Mouse (Mus musculus) lung, embryonic 15.5 days (tissue): ENCODE data around the gene Ppdpf. TPM values are rescaled to one million over a fixed set of nuclear protein-coding genes. Genes with fewer than 3 reads are reported as not detected.
"Not testable (repeated sequence)": the region's sequence is repeated elsewhere in the genome, so short reads cannot be mapped to it uniquely, and the experiment has no call there.

Experiments used
- ATAC-seq: fragments of 200-750 bp; cut with Nextera tagmentation; 2 replicates; pipeline ENCODE4 v1.8.0; 2017; ENCODE audit warnings: moderate number of reproducible peaks, borderline replicate concordance; ENCODE audit not compliant: low FRiP score, low TSS enrichment; ENCODE audit errors: extremely low read depth
- H3K27ac ChIP-seq: fragments of 300-500 bp; sonication (generic); 2 replicates; pipeline ENCODE4 v1.5.1; 2015; ENCODE audit warnings: moderate library complexity, mild to moderate bottlenecking, inconsistent platforms
- H3K27me3 ChIP-seq: fragments of 300-500 bp; sonication (generic); 2 replicates; pipeline ENCODE4 v1.6.1; 2015; ENCODE audit warnings: inconsistent platforms
- H3K36me3 ChIP-seq: fragments of 300-500 bp; sonication (generic); 2 replicates; pipeline ENCODE4 v1.6.1; 2015; ENCODE audit warnings: inconsistent platforms
- H3K4me1 ChIP-seq: fragments of 300-500 bp; sonication (generic); 2 replicates; pipeline ENCODE4 v1.6.1; 2015; ENCODE audit warnings: inconsistent platforms
- H3K4me2 ChIP-seq: fragments of 300-500 bp; sonication (generic); 2 replicates; pipeline ENCODE4 v1.6.1; 2015; ENCODE audit warnings: inconsistent platforms, mild to moderate bottlenecking, moderate library complexity
- H3K4me3 ChIP-seq: fragments of 300-500 bp; sonication (generic); 2 replicates; pipeline ENCODE4 v1.5.1; 2015; ENCODE audit warnings: mild to moderate bottlenecking, inconsistent platforms
- H3K9ac ChIP-seq: fragments of 300-500 bp; sonication (generic); 2 replicates; pipeline ENCODE4 v1.6.1; 2015; ENCODE audit warnings: inconsistent platforms
- H3K9me3 ChIP-seq: fragments of 300-500 bp; sonication (generic); 2 replicates; pipeline ENCODE4 v1.6.1; 2016; ENCODE audit warnings: inconsistent platforms
- WGBS: fragments of 180-500 bp; shearing (Covaris S2); methylation state at CpG from one replicate; pipeline ENCODE4 v1.1.7; 2015; 5-methylcytosine and 5-hydroxymethylcytosine counted together
- polyA plus RNA-seq: library from polyadenylated mRNA; unstranded; fragments of >200 nt; fragmentation: Nextera tagmentation; extraction: Ambion mirVana; gene quantifications from 2 replicates; pipeline ENCODE4 v1.2.1, GENCODE M21; 2015

Ppdpf gene
- polyA plus RNA-seq, 1 experiment from 2014 or later = 317 TPM

- Histone ChIP-seq H3K4me3 (no peak overlapping the region), H3K36me3 (no peaks in the 10 kb centered on the region), H3K4me1 (no peaks in the 10 kb centered on the region), H3K27ac (no peak overlapping the region), H3K9me3 (no peaks in the 10 kb centered on the region), H3K9ac (no peak overlapping the region), H3K4me2 (no peak overlapping the region), H3K27me3 (no peaks in the 10 kb centered on the region; the same call in 1 of the 2 replicates)
- ATAC-seq = no peak
- WGBS = 76% methylated on average over 5 of the region's 5 CpGs
Observed at GRCm38 (mm10) chr2:181166469-181166868, 20.6 kb upstream of the Ppdpf start.

DNA sequence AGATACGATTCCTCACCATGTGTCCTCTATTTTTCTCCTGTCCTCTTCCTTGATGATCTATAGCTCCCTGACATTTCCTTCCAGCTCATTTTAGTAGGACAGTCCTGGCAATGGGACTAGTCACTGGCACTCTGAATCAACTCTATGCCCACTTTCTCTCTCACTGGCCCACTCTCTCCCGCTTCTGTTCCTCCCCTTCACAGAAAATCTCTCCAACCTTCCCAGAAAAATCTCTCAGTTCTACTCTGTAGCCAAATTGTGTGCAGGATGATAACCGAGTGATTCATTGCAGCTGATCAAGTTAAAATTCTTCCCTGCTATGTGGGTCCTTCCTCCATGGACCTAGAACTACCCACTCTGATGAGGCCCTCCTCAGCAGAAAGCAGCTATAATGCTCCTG lies 12.4 kb upstream of the Ppdpf start:
- Histone ChIP-seq H3K27me3 (no peaks in the 10 kb centered on the region), H3K4me1 (no peaks in the 10 kb centered on the region), H3K27ac (no peak overlapping the region), H3K36me3 (no peaks in the 10 kb centered on the region), H3K4me2 (no peak overlapping the region), H3K9ac (no peak overlapping the region), H3K9me3 (no peaks in the 10 kb centered on the region), H3K4me3 (no peak overlapping the region)
- WGBS = 85% methylated on average over 3 of the region's 3 CpGs
- no peak for ATAC-seq

DNA sequence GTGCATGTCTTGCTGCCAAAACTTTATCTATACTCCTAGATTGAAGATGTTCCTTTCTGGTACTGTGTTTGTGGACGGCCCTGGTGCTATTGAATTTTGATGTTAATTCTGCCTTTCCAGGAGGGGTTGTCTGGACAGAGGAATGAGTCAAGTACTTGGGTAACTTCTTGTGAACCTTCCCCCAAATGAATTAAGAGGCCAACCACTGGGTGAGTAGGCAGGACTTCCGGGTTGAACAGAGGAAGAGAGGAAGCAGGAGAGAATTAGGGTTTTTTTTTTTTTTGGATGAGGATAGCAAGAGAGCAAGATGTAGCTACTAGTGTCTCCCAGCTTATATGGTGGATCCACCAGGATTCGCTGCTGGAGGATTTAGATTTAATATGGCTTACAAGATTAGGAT lies 9.0 kb upstream of the Ppdpf start:
- Histone ChIP-seq H3K9ac (no peak overlapping the region), H3K27ac (no peak overlapping the region), H3K4me1 (no peaks in the 10 kb centered on the region), H3K36me3 (no peaks in the 10 kb centered on the region), H3K9me3 (no peaks in the 10 kb centered on the region), H3K4me2 (no peak overlapping the region), H3K4me3 (no peak overlapping the region), H3K27me3 (no peaks in the 10 kb centered on the region)
- ATAC-seq = no peak
- 65% methylated on average over 3 of the region's 3 CpGs for WGBS

- Histone ChIP-seq H3K9ac (no peak overlapping the region), H3K36me3 (no peaks in the 10 kb centered on the region), H3K9me3 (no peaks in the 10 kb centered on the region), H3K4me3 (no peak overlapping the region), H3K4me2 (no peak overlapping the region), H3K27me3 (no peaks in the 10 kb centered on the region), H3K27ac (no peak overlapping the region), H3K4me1 (no peaks in the 10 kb centered on the region)
- WGBS = 66% methylated on average over 5 of the region's 5 CpGs
- ATAC-seq = no peak
Observed at GRCm38 (mm10) chr2:181178471-181178870, 8.6 kb upstream of the Ppdpf start.

DNA sequence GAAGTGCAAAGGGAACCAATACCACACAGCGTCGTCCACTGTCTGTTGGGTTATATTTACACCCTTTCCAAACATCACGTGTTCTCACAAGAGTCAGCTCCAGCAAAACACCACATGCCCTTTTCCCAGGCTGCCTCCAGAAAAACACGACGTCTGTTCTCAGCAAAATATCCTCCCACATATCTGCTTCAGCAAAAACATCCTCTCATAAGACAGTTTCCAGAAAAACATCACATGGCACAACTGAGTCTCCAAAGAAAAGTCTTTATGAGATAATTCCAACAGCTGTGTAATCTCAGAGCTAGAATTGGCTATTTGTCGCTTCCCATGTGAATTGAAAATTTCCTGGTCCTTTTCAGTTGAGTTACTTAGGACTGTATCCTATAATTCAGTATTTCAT lies 6.1 kb upstream of the Ppdpf start:
- no peak overlapping the region for H3K9ac ChIP-seq
- WGBS = 75% methylated on average over 6 of the region's 6 CpGs
- ATAC-seq = no peak

GRCm38 (mm10) chr2:181186635-181187034 lies 412 bp upstream of the Ppdpf start:
- Histone ChIP-seq H3K36me3 (0 out of 2 replicates have a peak, but pooled peaks cover 3% of the 10 kb centered on the region), H3K27me3 (no peaks in the 10 kb centered on the region), H3K4me3 (peak overlapping the region; percentile 83), H3K9me3 (no peaks in the 10 kb centered on the region), H3K4me1 (peaks cover 10% of the 10 kb centered on the region), H3K27ac (peak overlapping the region; percentile 96), H3K4me2 (peak overlapping the region; percentile 93), H3K9ac (peak overlapping the region; percentile 44)
- ATAC-seq = peak; percentile 77
- under 1% methylated on average over 14 of the region's 14 CpGs for WGBS

More for the DNA sequence above, 6.1 kb upstream of the Ppdpf start:
- Histone ChIP-seq H3K27me3 (no peaks in the 10 kb centered on the region), H3K9me3 (no peaks in the 10 kb centered on the region), H3K4me1 (no peaks in the 10 kb centered on the region), H3K36me3 (no peaks in the 10 kb centered on the region), H3K4me3 (no peak overlapping the region), H3K4me2 (no peak overlapping the region), H3K27ac (no peak overlapping the region)

DNA sequence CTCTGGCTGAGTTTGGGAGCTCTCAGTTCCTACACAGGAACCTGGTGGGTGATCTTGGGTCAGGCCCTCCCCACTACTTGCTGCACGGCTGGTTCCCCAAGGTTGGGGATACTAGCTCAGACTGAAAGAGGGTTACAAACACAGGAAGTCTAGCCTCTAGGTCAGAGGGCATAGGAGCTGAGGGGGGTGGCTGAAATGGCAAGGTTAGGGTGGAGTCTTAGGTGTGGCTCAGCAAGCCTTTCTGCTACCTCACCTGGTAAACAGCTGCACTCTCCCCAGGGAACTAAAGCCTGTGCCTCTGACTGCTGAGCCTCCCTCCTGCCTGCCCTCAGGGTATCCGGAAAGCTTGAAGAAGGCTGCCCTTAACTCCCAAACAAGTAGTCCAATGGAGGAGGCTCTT lies 1.6 kb downstream of the Ppdpf start:
- Histone ChIP-seq H3K9me3 (no peaks in the 10 kb centered on the region), H3K27me3 (no peaks in the 10 kb centered on the region), H3K4me2 (peak overlapping the region; percentile 93; the same call in 1 of the 2 replicates), H3K4me3 (peak overlapping the region; percentile 83; the same call in 1 of the 2 replicates), H3K4me1 (peaks cover 10% of the 10 kb centered on the region), H3K9ac (no peak overlapping the region), H3K27ac (peak overlapping the region; percentile 96; the same call in 1 of the 2 replicates), H3K36me3 (0 out of 2 replicates have a peak, but pooled peaks cover 3% of the 10 kb centered on the region)
- WGBS = 46% methylated on average over 2 of the region's 2 CpGs
- ATAC-seq = no peak

- no peaks in the 10 kb centered on the region for H3K27me3 ChIP-seq
- no peak overlapping the region for H3K27ac ChIP-seq
- no peak overlapping the region for H3K9ac ChIP-seq
- peaks cover 10% of the 10 kb centered on the region for H3K4me1 ChIP-seq
- H3K4me2 ChIP-seq = no peak overlapping the region
- H3K9me3 ChIP-seq = no peaks in the 10 kb centered on the region
- no peak overlapping the region for H3K4me3 ChIP-seq
- ATAC-seq = no peak
- 79% methylated on average over 1 of the region's 1 CpGs for WGBS
- 0 out of 2 replicates have a peak, but pooled peaks cover 3% of the 10 kb centered on the region for H3K36me3 ChIP-seq
Observed at GRCm38 (mm10) chr2:181189321-181189720, 2.3 kb downstream of the Ppdpf start.

GRCm38 (mm10) chr2:181191385-181191784 lies 4.3 kb downstream of the Ppdpf start:
- not testable (repeated sequence) for H3K9me3 ChIP-seq, H3K4me2 ChIP-seq, H3K9ac ChIP-seq, ATAC-seq, H3K4me1 ChIP-seq, H3K36me3 ChIP-seq, H3K27ac ChIP-seq, H3K27me3 ChIP-seq, H3K4me3 ChIP-seq
- WGBS = 67% methylated on average over 4 of the region's 4 CpGs

- Histone ChIP-seq H3K9me3 (no peaks in the 10 kb centered on the region), H3K4me1 (peaks cover 8% of the 10 kb centered on the region), H3K36me3 (0 out of 2 replicates have a peak, but pooled peaks cover 3% of the 10 kb centered on the region), H3K9ac (no peak overlapping the region), H3K27ac (no peak overlapping the region), H3K27me3 (no peaks in the 10 kb centered on the region), H3K4me2 (no peak overlapping the region), H3K4me3 (no peak overlapping the region)
- WGBS = 62% methylated on average over 4 of the region's 4 CpGs
- ATAC-seq = no peak
Observed at GRCm38 (mm10) chr2:181191936-181192335, 4.9 kb downstream of the Ppdpf start.

DNA sequence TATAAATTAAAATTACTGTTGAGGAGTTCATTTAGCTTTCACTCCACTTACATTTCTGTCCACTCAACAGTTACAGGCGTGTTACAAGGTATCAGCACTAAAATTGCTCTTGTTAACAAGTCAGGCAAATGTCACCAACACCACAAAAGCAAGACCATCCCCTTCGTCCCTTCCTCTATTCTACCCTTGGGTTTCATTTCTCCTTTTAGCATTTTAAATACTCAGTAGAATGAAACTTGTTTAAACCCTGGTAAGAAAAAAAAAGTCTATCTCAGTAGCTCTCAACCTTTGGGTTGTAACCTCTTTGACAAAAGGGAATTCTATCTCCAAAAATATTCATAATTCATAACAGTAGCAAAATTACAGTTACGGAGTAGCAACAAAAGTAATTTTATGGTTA lies 6.0 kb downstream of the Ppdpf start:
- Histone ChIP-seq H3K4me1 (peaks cover 8% of the 10 kb centered on the region), H3K4me3 (no peak overlapping the region), H3K9ac (no peak overlapping the region), H3K36me3 (0 out of 2 replicates have a peak, but pooled peaks cover 3% of the 10 kb centered on the region), H3K4me2 (no peak overlapping the region), H3K9me3 (no peaks in the 10 kb centered on the region), H3K27me3 (no peaks in the 10 kb centered on the region), H3K27ac (no peak overlapping the region)
- no peak for ATAC-seq
- WGBS = 65% methylated on average over 3 of the region's 3 CpGs

DNA sequence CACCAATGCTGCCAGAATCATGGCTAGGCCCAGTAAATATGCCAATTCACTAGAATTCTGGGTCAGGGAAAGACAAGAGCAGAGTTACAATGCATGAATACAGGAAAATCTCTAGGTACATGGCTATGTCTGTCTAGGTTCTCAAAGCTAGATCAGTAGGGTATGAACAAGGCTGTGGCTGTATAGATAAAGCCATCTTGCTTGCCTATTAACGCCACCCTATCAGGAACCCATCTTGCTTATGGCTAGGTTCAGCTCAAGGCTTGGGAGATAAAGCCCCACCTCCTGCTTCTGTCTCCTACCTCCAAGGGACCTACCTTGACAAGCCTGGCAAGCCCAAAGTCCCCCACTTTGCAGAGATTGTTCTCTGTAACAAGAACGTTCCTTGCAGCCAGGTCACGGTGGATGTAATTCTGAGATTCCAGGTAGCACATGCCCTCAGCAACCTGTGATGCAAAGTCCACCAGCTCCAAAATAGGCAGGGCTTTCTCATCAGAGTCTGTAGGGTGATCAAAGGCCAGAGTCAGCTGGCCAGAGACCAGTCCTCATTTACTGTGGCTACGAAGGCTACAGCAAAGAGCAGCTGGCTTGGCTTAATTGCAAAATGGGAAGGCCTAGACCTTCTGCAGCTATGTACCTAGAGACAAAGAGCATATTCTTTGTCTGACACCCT lies 9.7 kb downstream of the Ppdpf start:
- H3K9ac ChIP-seq = no peak overlapping the region
- no peaks in the 10 kb centered on the region for H3K36me3 ChIP-seq
- H3K27me3 ChIP-seq = no peaks in the 10 kb centered on the region
- 75% methylated on average over 4 of the region's 4 CpGs for WGBS
- no peak overlapping the region for H3K27ac ChIP-seq
- no peaks in the 10 kb centered on the region for H3K4me1 ChIP-seq
- ATAC-seq = no peak
- H3K4me3 ChIP-seq = no peak overlapping the region
- H3K9me3 ChIP-seq = no peaks in the 10 kb centered on the region
- H3K4me2 ChIP-seq = no peak overlapping the region
